Mouse (Mus musculus) forebrain, embryonic 11.5 days (tissue): ENCODE data around the gene Cdk18. TPM values are rescaled to one million over a fixed set of nuclear protein-coding genes. Genes with fewer than 3 reads are reported as not detected.

Source experiments
- ATAC-seq: fragments of 200-750 bp; cut with Nextera tagmentation; replicated peaks from 2 replicates; pipeline ENCODE4 v1.8.0; 2017; ENCODE audit warnings: moderate TSS enrichment; ENCODE audit not compliant: low FRiP score
- DNase-seq: peaks from one replicate; pipeline ENCODE4 v3.0.0-alpha.2; 2017; ENCODE audit warnings: low spot score
- H3K27ac ChIP-seq: fragments of 300-500 bp; sonication (generic); 2 replicates; pipeline ENCODE4 v1.5.1; 2014; ENCODE audit warnings: low read depth, low read length
- H3K27me3 ChIP-seq: fragments of 300-500 bp; sonication (generic); 2 replicates; pipeline ENCODE4 v1.6.1; 2014; ENCODE audit warnings: mild to moderate bottlenecking, low read length, mixed read lengths; ENCODE audit not compliant: control insufficient read depth, insufficient read depth
- H3K36me3 ChIP-seq: fragments of 300-500 bp; sonication (generic); 2 replicates; pipeline ENCODE4 v1.6.1; 2014; ENCODE audit warnings: mild to moderate bottlenecking, low read length, moderate library complexity, mixed read lengths; ENCODE audit not compliant: control insufficient read depth, insufficient read depth
- H3K4me1 ChIP-seq: fragments of 300-500 bp; sonication (generic); replicated peaks from 2 replicates; pipeline ENCODE4 v1.6.1; 2014; ENCODE audit warnings: low read length, mixed read lengths; ENCODE audit not compliant: control insufficient read depth, insufficient read depth
- H3K4me2 ChIP-seq: fragments of 300-500 bp; sonication (generic); 2 replicates; pipeline ENCODE4 v1.6.1; 2014; ENCODE audit warnings: low read depth, mild to moderate bottlenecking, low read length, moderate library complexity, mixed read lengths; ENCODE audit not compliant: severe bottlenecking
- H3K4me3 ChIP-seq: fragments of 300-500 bp; sonication (generic); 2 replicates; pipeline ENCODE4 v1.5.1; 2014; ENCODE audit warnings: low read depth, low read length
- H3K9ac ChIP-seq: fragments of 300-500 bp; sonication (generic); 2 replicates; pipeline ENCODE4 v1.6.1; 2014; ENCODE audit warnings: low read length
- H3K9me3 ChIP-seq: fragments of 300-500 bp; sonication (generic); 2 replicates; pipeline ENCODE4 v1.6.1; 2016; ENCODE audit warnings: low read length, mixed read lengths; ENCODE audit not compliant: control insufficient read depth
- WGBS: fragments of 180-500 bp; shearing (Covaris S2); extraction: QIAGEN DNeasy Blood & Tissue Kit; methylation state at CpG from one replicate; pipeline ENCODE4 v1.1.7; 2014; 5-methylcytosine and 5-hydroxymethylcytosine counted together
- polyA plus RNA-seq: library from polyadenylated mRNA; unstranded; fragments of >200 nt; fragmentation: Nextera tagmentation; extraction: Ambion mirVana; gene quantifications from 2 replicates; pipeline ENCODE4 v1.2.1, GENCODE M21; 2014

Cdk18 gene
- polyA plus RNA-seq, 1 experiment from 2014 or later: 0.35 TPM

GRCm38 (mm10) chr1:132121236-132121635 lies 18.2 kb downstream of the Cdk18 start:
- Histone ChIP-seq H3K4me2 (no peak overlapping the region), H3K9ac (no peak overlapping the region), H3K27ac (no peak overlapping the region), H3K36me3 (no peaks in the 10 kb centered on the region), H3K9me3 (no peaks in the 10 kb centered on the region), H3K27me3 (no peaks in the 10 kb centered on the region), H3K4me3 (no peak overlapping the region), H3K4me1 (no peaks in the 10 kb centered on the region; the same call in 1 of the 2 replicates)
- peak; percentile 93 for DNase-seq
- 0 out of 2 replicates have a peak, but pooled peaks have one; percentile 26 for ATAC-seq
- 27% methylated on average over 6 of the region's 6 CpGs for WGBS

DNA sequence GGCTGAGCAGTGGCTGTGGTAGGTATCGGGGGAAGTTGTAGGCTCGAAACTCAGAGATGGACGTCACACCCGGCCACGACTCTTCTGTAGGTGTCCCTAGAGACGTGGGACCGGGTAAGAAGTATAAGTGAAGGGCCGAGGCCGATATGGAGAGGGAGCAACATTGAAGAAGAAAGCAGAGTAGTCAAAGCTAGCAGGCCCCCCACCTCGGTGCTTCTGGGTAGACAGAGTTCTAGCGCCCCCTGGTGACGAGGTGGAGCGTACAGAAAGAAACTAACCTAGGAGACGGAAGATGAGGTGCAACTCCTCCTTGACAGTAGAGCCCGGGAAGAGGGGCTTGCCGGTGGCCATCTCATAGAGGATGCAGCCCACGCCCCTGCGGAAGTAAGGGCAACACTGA lies 22.9 kb downstream of the Cdk18 start:
- Histone ChIP-seq H3K4me3 (no peak overlapping the region), H3K9me3 (no peaks in the 10 kb centered on the region), H3K4me2 (no peak overlapping the region), H3K9ac (no peak overlapping the region), H3K4me1 (no peaks in the 10 kb centered on the region), H3K27ac (no peak overlapping the region), H3K36me3 (no peaks in the 10 kb centered on the region), H3K27me3 (no peaks in the 10 kb centered on the region)
- WGBS: 18% methylated on average over 18 of the region's 18 CpGs
- peak; percentile 87 for DNase-seq
- ATAC-seq: no peak

- no peak overlapping the region for H3K27ac ChIP-seq
- no peak for ATAC-seq
- 60% methylated on average over 3 of the region's 3 CpGs for WGBS
Measured at GRCm38 (mm10) chr1:132113098-132113497, 26.4 kb downstream of the Cdk18 start.

DNA sequence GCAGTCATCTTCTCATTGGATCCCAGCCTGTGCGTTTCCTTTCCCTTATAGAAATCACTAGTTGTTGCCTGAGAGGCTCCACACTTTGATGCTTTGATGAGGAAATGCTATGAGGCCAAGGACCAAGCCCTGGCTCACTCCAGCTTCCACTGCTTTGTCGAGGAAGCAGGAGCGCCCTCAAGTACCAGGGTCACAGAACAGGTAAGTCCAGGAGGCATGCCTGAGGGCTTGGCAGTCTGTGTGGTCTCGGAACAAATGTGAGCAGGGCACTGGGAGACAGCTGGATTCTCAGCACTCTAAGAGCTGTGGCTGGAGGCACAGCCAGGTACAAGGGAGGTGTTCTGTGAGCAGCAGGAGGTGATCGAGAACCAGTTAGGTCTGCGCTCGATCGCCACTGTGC lies 27.1 kb downstream of the Cdk18 start:
- Histone ChIP-seq H3K36me3 (no peaks in the 10 kb centered on the region), H3K4me1 (no peaks in the 10 kb centered on the region), H3K9ac (no peak overlapping the region), H3K9me3 (no peaks in the 10 kb centered on the region), H3K27ac (no peak overlapping the region), H3K4me3 (no peak overlapping the region), H3K27me3 (no peaks in the 10 kb centered on the region), H3K4me2 (no peak overlapping the region)
- WGBS: 85% methylated on average over 8 of the region's 8 CpGs
- no peak for ATAC-seq
- DNase-seq: no peak

More at GRCm38 (mm10) chr1:132113098-132113497, 26.4 kb downstream of the Cdk18 start:
- Histone ChIP-seq H3K27me3 (no peaks in the 10 kb centered on the region), H3K36me3 (no peaks in the 10 kb centered on the region), H3K9me3 (no peaks in the 10 kb centered on the region), H3K9ac (no peak overlapping the region), H3K4me3 (no peak overlapping the region), H3K4me2 (no peak overlapping the region), H3K4me1 (no peaks in the 10 kb centered on the region)
- no peak for DNase-seq

- no peak overlapping the region for H3K27ac ChIP-seq
- no peaks in the 10 kb centered on the region for H3K9me3 ChIP-seq
- H3K36me3 ChIP-seq: no peaks in the 10 kb centered on the region
- H3K4me1 ChIP-seq: no peaks in the 10 kb centered on the region
- no peak for DNase-seq
- no peak overlapping the region for H3K4me2 ChIP-seq
- no peaks in the 10 kb centered on the region for H3K27me3 ChIP-seq
- no peak overlapping the region for H3K9ac ChIP-seq
- H3K4me3 ChIP-seq: no peak overlapping the region
- ATAC-seq: no peak
- 73% methylated on average over 1 of the region's 1 CpGs for WGBS
Measured at GRCm38 (mm10) chr1:132111411-132111810, 28.1 kb downstream of the Cdk18 start.

DNA sequence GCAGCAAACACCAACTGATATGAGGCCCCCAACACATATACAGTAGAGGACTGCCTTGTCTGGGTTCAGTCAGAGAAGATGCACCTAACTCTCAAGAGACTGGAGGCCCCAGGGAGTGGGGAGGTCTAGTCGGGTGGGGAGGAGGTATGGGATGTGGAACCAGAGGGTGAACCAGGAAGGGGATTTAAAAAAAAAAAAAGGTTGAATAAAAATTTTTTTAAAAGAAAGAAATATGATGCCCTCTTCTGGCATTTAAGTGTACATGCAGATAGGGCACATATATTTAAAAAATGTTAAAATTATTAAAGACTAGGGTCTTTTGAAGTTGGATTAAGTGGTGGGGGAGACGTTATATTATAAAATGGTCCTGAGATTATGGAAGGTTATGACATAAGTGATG lies 30.1 kb downstream of the Cdk18 start:
- no peaks in the 10 kb centered on the region for H3K27me3 ChIP-seq
- no peak overlapping the region for H3K9ac ChIP-seq
- H3K27ac ChIP-seq: no peak overlapping the region
- H3K4me1 ChIP-seq: no peaks in the 10 kb centered on the region
- no peaks in the 10 kb centered on the region for H3K36me3 ChIP-seq
- WGBS: 68% methylated on average over 2 of the region's 2 CpGs
- ATAC-seq (no peak), DNase-seq (no peak)
- no peak overlapping the region for H3K4me3 ChIP-seq
- H3K4me2 ChIP-seq: no peak overlapping the region
- H3K9me3 ChIP-seq: no peaks in the 10 kb centered on the region

- Histone ChIP-seq H3K4me2 (no peak overlapping the region), H3K27me3 (no peaks in the 10 kb centered on the region), H3K27ac (no peak overlapping the region), H3K36me3 (no peaks in the 10 kb centered on the region), H3K4me3 (no peak overlapping the region), H3K9ac (no peak overlapping the region), H3K4me1 (no peaks in the 10 kb centered on the region), H3K9me3 (no peaks in the 10 kb centered on the region)
- DNase-seq (no peak), ATAC-seq (no peak)
- WGBS: 61% methylated on average over 14 of the region's 14 CpGs
Measured at GRCm38 (mm10) chr1:132104353-132104752, 35.1 kb downstream of the Cdk18 start.

- ATAC-seq (no peak), DNase-seq (no peak)
- Histone ChIP-seq H3K36me3 (no peaks in the 10 kb centered on the region), H3K27ac (no peak overlapping the region), H3K4me2 (no peak overlapping the region), H3K4me3 (no peak overlapping the region), H3K9ac (no peak overlapping the region), H3K9me3 (no peaks in the 10 kb centered on the region), H3K27me3 (no peaks in the 10 kb centered on the region), H3K4me1 (no peaks in the 10 kb centered on the region)
- 82% methylated on average over 6 of the region's 6 CpGs for WGBS
Measured at GRCm38 (mm10) chr1:132101953-132102697, 37.4 kb downstream of the Cdk18 start.

- H3K9me3 ChIP-seq: no peaks in the 10 kb centered on the region
- ATAC-seq (no peak), DNase-seq (no peak)
- H3K4me1 ChIP-seq: no peaks in the 10 kb centered on the region
- H3K27ac ChIP-seq: no peak overlapping the region
- no peak overlapping the region for H3K9ac ChIP-seq
- H3K27me3 ChIP-seq: no peaks in the 10 kb centered on the region
- no peak overlapping the region for H3K4me2 ChIP-seq
- WGBS: 77% methylated on average over 4 of the region's 4 CpGs
- H3K4me3 ChIP-seq: no peak overlapping the region
- H3K36me3 ChIP-seq: no peaks in the 10 kb centered on the region
Measured at GRCm38 (mm10) chr1:132099775-132100174, 39.7 kb downstream of the Cdk18 start.
